24 mouse cellular contexts compared by ENCODE assay signal in the genomic region with DNA sequence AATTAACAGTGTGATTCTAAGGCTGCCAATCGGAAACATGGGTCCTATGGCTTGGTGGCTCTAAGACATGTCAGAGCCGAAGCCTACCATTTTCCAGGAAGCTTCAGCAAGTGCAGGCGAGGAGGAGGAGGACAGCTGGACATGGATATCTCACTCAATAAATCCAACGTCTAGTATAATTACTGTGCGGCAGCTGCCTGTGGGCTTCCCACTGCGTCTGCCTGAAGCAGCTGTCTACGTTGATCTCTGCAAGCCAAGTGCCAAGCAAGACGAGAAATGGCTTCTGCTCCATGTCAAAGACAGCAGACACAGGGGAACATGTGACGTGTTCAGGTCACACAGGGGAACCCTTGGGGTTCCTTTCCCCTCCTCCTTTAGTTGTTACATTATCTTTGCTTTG.
A peak's percentile ranks its signal among the peaks of the same experiment; 100 is the strongest.
DNase-seq lines count a peak whose midpoint lies in the region; ATAC-seq and TF ChIP-seq lines count a peak whose summit lies in the region.
"Had no signal": no experiment of that assay in that cellular context is flagged by ENCODE, and none has a peak within 500 bp of the region (broad histone marks: within the 10 kb centered on the region; RNA-seq: fewer than 3 reads in every experiment).

No protein-coding gene starts in this region.

- H3K4me2 ChIP-seq in hindbrain, postnatal 0 days (ENCODE audit: low read depth, low read length) = no peak overlapping the region
- H3K4me2 ChIP-seq: embryonic facial prominence, embryonic 13.5 days; forebrain, embryonic 15.5 days; intestine, embryonic 15.5 days; liver, embryonic 11.5 days had no signal

- no peaks in the 10 kb centered on the region for H3K36me3 ChIP-seq in hindbrain, postnatal 0 days (ENCODE audit: insufficient read depth, low read length)
- H3K36me3 ChIP-seq: embryonic facial prominence, embryonic 13.5 days; forebrain, embryonic 15.5 days; heart, embryonic 10.5 days; intestine, embryonic 15.5 days had no signal

- intact Hi-C loops in left cerebral cortex, postnatal 4 days (cut with DNase I) = no loop called here

- peaks cover 4% of the 10 kb centered on the region; the same call in 1 of the 2 replicates for H3K4me1 ChIP-seq in hindbrain, postnatal 0 days (ENCODE audit: insufficient read depth, low read length)
- H3K4me1 ChIP-seq: embryonic facial prominence, embryonic 13.5 days; forebrain, embryonic 15.5 days; heart, embryonic 10.5 days; intestine, embryonic 15.5 days had no signal

- no peaks in the 10 kb centered on the region for H3K9me3 ChIP-seq in hindbrain, postnatal 0 days (ENCODE audit: low read length)
- H3K9me3 ChIP-seq: embryonic facial prominence, embryonic 13.5 days; forebrain, embryonic 15.5 days; heart, embryonic 10.5 days; intestine, embryonic 15.5 days had no signal

- H3K9ac ChIP-seq in hindbrain, postnatal 0 days (replicated peaks; ENCODE audit: low read length) = no peak overlapping the region
- H3K9ac ChIP-seq: embryonic facial prominence, embryonic 13.5 days; forebrain, embryonic 15.5 days; intestine, embryonic 15.5 days; liver, postnatal 0 days had no signal

- 42% methylated on average over 9 of the region's 9 CpGs for WGBS in hindbrain, postnatal 0 days

- TF ChIP-seq CTCF in hindbrain, postnatal 0 days (IDR thresholded peaks at IDR 0.05; ENCODE audit: low read depth) = no peak

- peak; percentile 83 for ATAC-seq in hindbrain, postnatal 0 days
- ATAC-seq: forebrain, embryonic 15.5 days; intestine, embryonic 15.5 days; liver, postnatal 0 days had no signal

- DNase-seq in cerebellum, postnatal 14 days = peak; percentile 40 to 58
- no peak for DNase-seq in cerebellum, adult 18-20 months
- DNase-seq in left cerebral cortex, postnatal 4 days = peak; percentile 75
- DNase-seq in left cerebral cortex, adult 8-10 months (ENCODE audit: low spot score in 2 of 2) = no peak
- peak; percentile 42 for DNase-seq in lung, postnatal 10 days
- no peak for DNase-seq in lung, adult 18-20 months
- peak; percentile 76 for DNase-seq in hindbrain, postnatal 0 days (ENCODE audit: low spot score)
- DNase-seq in testis, postnatal 14 days (ENCODE audit: low spot score) = no peak
- DNase-seq: adrenal gland, postnatal 14 days; cerebellum, postnatal 25 days; gastrocnemius, postnatal 10 days; heart, postnatal 4 days; kidney, adult 8-10 months; kidney, postnatal 10 days; liver, postnatal 0 days; midbrain, embryonic 14.5 days; thymus, postnatal 36 days had no signal

- peak overlapping the region; percentile 15; the same call in 1 of the 2 replicates for H3K27ac ChIP-seq in hindbrain, postnatal 0 days
- H3K27ac ChIP-seq: embryonic facial prominence, embryonic 13.5 days; forebrain, embryonic 15.5 days; heart, embryonic 10.5 days; intestine, embryonic 15.5 days; left cerebral cortex, adult 2 months had no signal

- no peak overlapping the region for H3K4me3 ChIP-seq in hindbrain, postnatal 0 days (ENCODE audit: low read length)
- H3K4me3 ChIP-seq: embryonic facial prominence, embryonic 13.5 days; forebrain, embryonic 15.5 days; heart, embryonic 10.5 days; intestine, embryonic 15.5 days; left cerebral cortex, adult 2 months; myocyte had no signal

- H3K27me3 ChIP-seq in hindbrain, postnatal 0 days (ENCODE audit: insufficient read depth, low read length) = no peaks in the 10 kb centered on the region
- H3K27me3 ChIP-seq: embryonic facial prominence, embryonic 13.5 days; forebrain, embryonic 15.5 days; intestine, embryonic 15.5 days had no signal

Comparison
In these comparisons a context has a peak if more than half of its experiments do, and no peak if none do; other contexts are left out.
1. DNase-seq: peak in cerebellum, postnatal 14 days (2 of 2), left cerebral cortex, postnatal 4 days (single experiment), lung, postnatal 10 days (single experiment) and hindbrain, postnatal 0 days (single experiment); none in cerebellum, adult 18-20 months (0 of 2), left cerebral cortex, adult 8-10 months (0 of 2), lung, adult 18-20 months (0 of 2) and testis, postnatal 14 days (single experiment).